Mouse (Mus musculus): ENCODE data around the gene Slc38a5. TPM values are rescaled to one million over a fixed set of nuclear protein-coding genes. Genes with fewer than 3 reads are reported as not detected.

Slc38a5 gene
- polyA plus RNA-seq, 1 experiment from 2014 or later = 3.5 TPM

Other genes with a start within 250 kb of the Slc38a5 start
- gene Suv39h1, start 196.4 kb upstream of the Slc38a5 start, polyA plus RNA-seq (2016; fragmentation: Nextera tagmentation; extraction: Ambion mirVana) = 106 and 111 TPM in 2 replicates
- gene Was, start 180.6 kb upstream of the Slc38a5 start, polyA plus RNA-seq (2016; fragmentation: Nextera tagmentation; extraction: Ambion mirVana) = 0.14 and 0.18 TPM in 2 replicates
- gene Wdr13, start 138.2 kb upstream of the Slc38a5 start, polyA plus RNA-seq (2016; fragmentation: Nextera tagmentation; extraction: Ambion mirVana) = 13.9 and 18.7 TPM in 2 replicates
- gene Rbm3, start 125.3 kb upstream of the Slc38a5 start, polyA plus RNA-seq (2016; fragmentation: Nextera tagmentation; extraction: Ambion mirVana) = 505 and 510 TPM in 2 replicates
- gene Tbc1d25, start 95.0 kb upstream of the Slc38a5 start, polyA plus RNA-seq (2016; fragmentation: Nextera tagmentation; extraction: Ambion mirVana) = 12.5 and 12.7 TPM in 2 replicates
- gene Ebp, start 77.6 kb upstream of the Slc38a5 start, polyA plus RNA-seq (2016; fragmentation: Nextera tagmentation; extraction: Ambion mirVana) = 23.5 and 25.7 TPM in 2 replicates
- 8.9 and 12.5 TPM in 2 replicates for gene Porcn, start 64.6 kb upstream of the Slc38a5 start, polyA plus RNA-seq (2016; fragmentation: Nextera tagmentation; extraction: Ambion mirVana)
- 56.9 and 59.6 TPM in 2 replicates for gene Ftsj1, start 18.7 kb upstream of the Slc38a5 start, polyA plus RNA-seq (2016; fragmentation: Nextera tagmentation; extraction: Ambion mirVana)
- not detected in 2 replicates for gene Ssxb10, start 56.3 kb downstream of the Slc38a5 start, polyA plus RNA-seq (2016; fragmentation: Nextera tagmentation; extraction: Ambion mirVana)
- not detected in 2 replicates for gene Ssxb9, start 95.8 kb downstream of the Slc38a5 start, polyA plus RNA-seq (2016; fragmentation: Nextera tagmentation; extraction: Ambion mirVana)
- gene Ssxb1, start 142.2 kb downstream of the Slc38a5 start, polyA plus RNA-seq (2016; fragmentation: Nextera tagmentation; extraction: Ambion mirVana) = not detected in 2 replicates
- not detected in 2 replicates for gene Ssxb2, start 190.6 kb downstream of the Slc38a5 start, polyA plus RNA-seq (2016; fragmentation: Nextera tagmentation; extraction: Ambion mirVana)

Data from limb, embryonic 10.5 days (tissue).